Mouse (Mus musculus) ZHBTc4 (cell line): ENCODE measurements around the gene Plk5.
A peak's percentile ranks its signal among the peaks of the same experiment; 100 is the strongest.

Experiments used
- DNase-seq: peaks from one replicate; pipeline ENCODE4 v3.0.0-alpha.2; 2011; ENCODE audit warnings: low read depth, low spot score

Gene Plk5

DNA sequence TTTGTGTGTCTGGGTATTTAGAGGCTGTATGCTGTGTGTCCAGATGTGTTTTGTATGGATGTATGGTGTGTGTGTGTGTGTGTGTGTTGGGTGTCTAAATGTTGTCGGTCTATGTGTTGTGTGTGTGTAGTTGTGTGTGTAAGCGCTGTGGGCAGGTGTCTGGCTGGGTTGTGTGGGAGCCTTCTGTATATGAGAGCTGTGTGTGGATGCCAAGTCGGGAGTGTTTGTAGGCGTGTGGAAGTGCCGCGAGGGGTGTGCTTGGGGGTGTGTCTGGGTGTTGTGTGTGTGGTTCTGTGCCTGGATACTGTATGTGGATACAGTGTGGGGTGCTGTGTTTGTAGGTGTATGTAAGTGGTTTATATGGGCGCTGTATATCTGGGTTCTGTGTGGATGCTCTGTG lies 1.1 kb downstream of the Plk5 start:
- no peak for DNase-seq

DNA sequence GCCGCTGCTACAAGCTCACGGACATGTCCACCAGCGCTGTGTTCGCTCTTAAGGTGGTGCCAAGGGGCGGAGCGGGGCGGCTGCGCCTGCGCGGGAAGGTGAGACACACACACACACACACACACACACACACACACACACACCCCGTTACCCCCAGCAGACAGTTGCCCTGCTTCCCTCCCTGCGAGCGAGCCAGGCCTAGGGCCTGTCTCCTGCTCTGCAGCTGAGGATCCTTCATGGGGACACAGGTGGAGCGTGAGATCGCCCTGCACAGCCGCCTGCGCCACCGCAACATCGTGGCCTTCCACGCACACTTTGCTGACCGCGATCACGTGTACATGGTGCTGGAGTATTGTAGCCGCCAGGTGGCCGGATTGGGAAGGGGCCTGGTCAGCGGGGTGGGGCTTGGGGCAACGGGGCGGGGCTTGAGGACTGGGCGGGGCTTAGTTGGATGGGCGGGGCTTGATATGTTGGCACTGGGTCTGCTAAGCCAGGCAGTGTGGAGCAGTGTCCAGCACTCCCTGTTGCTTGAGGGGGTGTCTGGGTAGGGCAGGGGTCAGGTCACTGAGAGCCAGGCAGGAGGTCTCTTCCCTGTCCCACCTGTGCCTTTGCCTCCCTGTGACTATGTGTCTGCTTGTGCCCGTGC lies 1.9 kb downstream of the Plk5 start:
- DNase-seq = peak; percentile 76

DNA sequence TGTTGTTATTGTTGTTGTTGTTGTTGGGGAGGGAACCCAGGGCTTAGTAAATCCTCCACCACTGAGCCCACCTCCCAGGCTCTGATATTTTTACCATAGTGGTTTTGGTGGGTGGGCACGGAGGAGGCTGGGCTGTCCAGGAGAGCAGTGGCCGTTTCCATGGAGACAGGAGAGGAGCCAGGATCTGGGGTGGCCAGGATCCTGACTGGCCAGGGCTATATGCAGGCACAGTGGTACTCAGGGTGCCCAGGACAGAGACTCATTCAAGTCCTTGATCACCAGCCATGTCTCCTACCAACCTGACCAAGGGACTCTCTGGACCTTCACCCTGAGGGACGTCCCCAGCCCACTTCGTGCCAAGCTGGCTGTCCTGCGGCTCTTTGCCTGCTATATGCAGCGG lies 7.5 kb downstream of the Plk5 start:
- DNase-seq = no peak

DNA sequence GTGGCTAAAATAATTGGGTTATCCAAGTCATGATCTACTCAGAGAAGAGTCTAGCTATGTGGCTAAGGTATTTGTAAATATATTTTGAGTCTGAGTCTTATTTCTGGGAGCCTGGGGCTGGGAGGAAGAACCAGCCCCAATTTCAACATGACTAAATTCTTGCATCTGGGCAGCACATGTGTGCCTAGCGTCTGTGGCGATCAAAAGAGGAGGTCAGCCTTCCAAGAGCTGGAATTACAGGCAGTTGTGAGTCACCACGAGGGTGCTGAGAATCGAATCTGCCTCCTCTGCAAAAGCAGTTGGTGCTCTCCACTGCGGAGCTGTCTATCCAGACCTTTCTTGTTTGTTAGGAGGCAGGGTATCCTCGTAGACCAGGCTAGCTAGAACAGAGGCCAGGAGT lies 9.5 kb downstream of the Plk5 start:
- DNase-seq = no peak

DNA sequence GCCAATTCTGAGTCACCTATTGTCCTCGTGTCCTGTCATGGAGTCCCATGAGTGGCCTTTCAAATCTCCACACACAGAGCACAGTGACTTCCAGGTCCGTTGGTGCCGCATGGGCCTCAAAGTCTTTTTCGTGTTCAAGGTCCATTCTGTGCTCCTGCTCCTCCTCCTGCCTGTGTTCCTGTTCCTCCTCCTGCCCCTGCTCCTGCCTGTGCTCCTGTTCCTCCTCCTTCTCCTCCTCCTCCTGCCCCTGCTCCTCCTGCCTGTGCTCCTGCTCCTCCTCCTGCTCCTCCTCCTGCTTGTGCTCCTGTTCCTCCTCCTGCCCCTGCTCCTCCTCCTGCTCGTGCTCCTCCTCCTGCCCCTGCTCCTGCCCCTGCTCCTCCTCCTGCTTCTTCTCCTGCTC lies 11.7 kb downstream of the Plk5 start:
- DNase-seq = no peak

DNA sequence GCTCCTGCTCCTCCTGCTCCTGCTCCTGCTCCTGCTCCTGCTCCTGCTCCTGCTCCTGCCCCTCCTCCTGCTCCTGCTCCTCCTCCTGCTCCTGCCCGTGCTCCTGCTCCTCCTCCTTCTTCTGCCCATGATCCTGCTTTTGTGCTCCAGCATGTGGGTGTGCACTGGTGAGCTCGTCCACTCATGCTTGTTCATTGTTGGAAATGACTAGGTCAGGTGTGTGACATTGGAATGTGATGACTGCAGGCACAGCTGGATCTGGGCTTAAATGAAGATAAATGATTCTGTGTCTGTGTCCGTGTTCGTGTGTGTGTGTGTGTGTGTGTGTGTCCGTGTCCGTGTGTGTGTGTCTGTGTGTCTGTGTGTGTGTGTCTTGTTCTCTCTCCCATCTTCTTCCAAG lies 12.1 kb downstream of the Plk5 start:
- peak; percentile 62 for DNase-seq

DNA sequence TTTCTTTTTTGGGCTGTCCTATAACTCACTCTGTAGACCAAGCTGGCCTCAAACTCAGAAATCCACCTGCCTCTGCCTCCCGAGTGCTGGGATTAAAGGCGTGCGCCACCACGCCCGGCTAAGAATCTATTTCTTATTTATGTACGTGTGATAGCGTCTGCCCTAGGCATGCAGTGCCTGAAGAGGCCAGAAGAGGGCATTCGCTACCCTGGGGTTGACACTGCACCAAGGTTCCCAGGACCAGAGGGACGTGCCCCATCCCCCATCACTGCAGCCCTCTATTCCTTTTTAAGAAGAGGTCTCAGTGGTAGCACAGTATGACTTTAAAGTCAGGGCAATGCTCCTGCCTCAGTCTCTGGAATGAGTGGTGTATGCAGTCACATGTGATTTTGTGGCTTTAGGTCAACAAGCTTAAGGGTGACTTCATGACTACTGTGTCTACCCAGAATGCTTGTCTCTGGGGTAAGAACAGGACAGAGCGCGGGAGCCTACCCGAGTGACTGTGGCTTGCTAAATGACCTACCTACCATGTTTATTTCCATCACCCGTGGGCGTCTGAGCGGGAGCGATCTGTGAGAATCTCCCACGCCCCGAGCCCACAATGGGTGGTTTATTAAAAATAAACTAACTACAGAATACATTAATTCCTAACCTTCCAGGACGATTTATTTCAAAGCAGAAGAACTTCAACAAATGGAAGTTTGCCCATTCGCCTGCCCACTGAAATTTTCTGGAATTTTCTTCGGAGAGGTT lies 13.9 kb downstream of the Plk5 start:
- peak; percentile 68 for DNase-seq

DNA sequence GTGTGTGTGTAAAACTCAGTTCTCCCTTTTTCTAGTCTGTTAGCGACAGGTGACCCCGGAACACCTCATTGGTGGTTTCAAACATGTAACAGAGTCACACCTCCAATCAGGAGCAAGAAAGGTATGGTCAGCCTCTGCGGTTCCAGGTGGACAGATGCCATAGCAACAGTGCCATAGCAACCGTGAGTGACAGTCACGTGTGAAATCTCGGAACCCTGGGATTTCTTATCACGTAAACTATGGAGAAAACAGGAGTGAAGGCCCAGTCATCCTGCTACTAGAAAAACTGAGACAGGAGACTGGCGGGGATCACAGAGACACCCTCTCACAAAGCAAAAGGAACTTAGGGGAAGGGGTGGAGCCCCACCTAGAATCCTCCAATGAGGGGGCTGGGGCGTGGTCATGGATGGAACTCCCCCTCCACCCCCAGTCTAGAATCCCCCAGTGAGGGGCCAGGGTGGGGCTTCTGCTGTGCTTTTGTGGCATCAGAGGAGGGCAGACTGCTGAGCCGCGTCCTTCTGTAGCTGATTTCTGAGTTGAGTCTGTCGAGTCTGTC lies 15.2 kb downstream of the Plk5 start:
- DNase-seq = peak; percentile 73

DNA sequence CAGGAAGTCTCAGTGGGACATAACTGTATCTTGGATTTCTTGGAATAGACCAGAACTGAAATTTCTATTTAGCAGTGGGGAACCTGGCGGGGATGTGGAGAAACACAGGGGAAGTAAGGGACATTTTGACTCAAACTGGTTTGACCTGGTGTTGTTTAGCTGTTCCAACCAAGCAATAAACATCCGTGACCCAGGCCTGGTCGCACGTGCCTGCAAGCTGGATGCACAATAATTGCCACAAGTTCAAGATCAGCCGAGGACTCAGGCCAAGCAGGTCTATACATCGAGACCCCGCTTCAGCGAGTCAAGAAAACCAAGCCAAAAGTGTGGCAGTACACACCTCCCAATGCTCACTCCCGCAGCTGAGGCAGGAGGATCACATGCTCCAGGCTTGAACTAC lies 15.7 kb downstream of the Plk5 start:
- no peak for DNase-seq

DNA sequence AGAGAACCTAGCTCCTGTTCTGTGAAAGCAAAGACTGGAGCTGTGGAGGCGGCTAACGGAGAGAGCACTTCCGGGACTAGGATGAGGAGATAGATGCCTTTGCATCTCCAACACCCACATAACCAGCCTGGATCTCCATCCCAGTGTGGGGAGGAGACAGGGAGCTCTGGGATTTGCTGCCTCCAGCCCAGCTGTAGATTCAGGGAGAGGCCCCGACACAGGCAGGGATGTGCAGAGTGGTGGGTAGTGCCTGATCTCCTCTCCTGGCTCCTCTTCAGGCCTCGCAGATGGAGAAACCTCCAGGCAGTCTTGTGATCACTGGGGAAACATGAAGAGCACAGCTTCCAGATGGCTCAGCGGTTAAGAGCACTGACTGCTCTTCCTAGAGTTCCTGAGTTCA lies 16.4 kb downstream of the Plk5 start:
- no peak for DNase-seq

DNA sequence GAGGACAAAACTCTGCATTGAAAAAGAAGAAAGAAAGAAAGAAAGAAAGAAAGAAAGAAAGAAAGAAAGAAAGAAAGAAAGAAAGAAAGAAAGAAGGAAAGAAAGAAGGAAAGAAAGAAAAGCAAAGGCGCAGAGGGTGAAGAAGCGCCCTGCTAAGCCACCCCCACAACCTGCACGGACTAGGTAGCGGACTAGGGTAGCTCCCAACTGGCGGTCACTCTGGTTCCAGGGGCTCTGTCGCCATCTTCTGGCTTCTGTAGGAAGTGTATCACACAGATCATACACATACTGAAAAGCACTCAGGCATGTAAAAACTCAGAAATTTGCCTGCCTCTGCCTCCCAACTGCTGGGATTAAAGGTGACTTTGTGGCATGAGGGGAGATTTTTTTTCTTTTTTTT lies 17.8 kb downstream of the Plk5 start:
- DNase-seq = peak; percentile 90

DNA sequence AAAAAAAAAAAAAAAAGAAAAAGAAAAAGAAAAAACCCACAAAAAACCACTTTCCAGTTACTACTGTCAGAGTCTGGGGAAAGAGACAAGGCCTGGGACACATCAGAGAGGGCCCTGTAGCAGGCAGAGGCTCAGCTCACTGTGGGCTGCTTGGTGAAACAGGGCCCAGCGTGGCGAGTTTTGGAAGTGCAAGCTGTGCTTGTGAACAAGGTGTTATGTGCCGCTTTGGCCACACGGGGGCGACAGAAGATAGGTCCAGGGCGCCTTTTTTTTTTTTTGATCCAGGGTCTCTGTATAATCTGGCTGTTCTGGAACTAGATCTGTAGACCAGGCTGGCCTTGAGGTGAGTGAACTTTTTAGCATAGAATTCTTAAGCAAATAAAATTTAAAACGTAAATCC lies 19.9 kb downstream of the Plk5 start:
- peak; percentile 95 for DNase-seq

DNA sequence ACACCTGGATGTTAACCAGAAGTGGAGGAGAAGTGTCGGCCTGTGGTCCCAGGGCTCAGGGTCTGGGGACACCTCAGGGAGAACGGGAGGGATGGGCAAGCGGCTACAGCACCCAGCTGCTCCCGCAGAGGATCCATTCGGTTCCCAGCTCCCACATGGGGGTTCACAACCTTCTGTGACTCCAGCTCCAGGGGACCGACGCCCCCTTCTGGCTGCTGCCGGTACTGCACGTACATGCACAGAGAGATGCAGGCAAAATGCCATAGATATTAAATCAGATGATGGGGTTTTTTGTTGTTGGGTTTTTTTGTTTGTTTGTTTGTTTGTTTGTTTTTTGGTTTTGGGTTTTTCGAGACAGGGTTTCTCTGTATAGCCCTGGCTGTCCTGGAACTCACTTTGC lies 21.5 kb downstream of the Plk5 start:
- DNase-seq = peak; percentile 74

DNA sequence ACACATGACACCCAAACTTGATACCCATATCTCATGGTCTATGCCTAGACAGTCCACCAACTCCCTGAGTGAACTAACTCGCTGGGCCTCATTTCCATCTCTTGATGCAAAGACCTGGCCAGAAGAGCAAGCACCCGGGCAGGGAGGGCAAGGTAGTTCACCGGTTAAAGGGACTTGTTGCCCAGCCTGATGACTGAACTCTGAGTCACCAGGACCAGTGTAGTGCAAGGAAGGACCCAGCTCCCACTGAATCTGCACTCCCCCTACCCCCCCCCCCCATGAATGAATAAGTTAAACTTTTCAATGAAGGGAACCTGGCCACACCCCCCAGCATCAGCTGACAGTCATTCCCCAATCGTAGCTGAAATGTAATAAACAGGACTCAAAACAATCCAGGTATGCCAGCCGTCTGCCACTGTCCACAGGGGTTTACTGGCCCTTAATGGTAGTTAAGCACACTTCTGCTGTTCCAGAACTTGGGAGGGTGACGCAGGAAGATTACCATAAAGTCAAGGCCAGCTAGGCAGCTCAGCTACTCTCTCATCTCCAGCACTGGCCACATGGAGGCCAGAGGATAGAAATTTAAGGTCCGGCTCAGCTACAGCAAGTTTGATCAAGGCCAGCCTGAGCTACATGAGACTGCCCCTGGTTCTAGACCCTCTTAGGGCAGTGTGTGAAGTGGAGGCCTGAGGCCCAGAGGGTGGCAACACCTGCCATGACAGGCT lies 26.5 kb downstream of the Plk5 start:
- no peak for DNase-seq

DNA sequence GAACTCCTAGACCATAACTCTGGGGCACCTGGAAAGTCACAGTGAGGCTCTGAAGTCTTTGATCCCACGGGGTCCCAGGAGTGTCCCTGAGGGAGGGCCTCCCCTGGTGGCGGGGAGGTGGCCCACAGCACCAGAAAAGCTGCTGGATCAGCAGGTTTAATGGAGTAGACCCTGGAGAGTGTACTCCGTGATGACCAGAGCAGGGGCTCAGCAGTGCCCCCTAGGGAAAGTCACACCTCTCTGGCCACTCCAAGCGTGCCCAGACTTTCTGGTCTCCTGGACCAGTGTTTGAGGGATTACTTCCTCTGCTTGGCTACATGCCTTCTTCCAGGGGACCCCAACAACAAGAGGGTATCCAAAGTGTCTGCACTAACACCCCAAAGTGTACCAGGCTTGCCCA lies 27.2 kb downstream of the Plk5 start:
- DNase-seq = no peak

DNA sequence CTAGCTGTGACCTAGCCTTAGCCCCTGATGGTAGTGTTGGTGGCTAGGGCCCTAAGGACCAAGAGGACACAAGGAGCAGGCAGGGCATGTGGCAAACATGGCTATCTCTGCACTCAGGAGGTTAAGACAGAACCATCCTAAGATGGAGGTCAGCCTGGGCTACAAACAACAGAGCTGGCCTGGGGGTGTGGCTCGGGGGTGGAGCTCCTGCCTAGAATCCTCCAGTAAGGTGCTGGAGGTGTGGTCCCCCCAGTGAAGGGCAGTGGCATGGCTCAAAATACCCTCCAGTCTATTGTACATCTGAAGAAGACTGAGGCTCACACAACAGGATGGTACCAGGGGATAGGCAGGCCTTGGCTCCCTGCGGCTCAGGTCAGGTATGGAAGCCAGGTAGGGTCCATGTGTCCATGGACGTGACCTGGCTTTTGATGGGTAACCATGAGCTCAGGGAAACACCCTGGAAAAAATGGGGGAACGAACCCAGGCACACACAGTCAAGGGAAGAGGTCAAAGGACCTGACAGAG lies 27.9 kb downstream of the Plk5 start:
- DNase-seq = no peak

DNA sequence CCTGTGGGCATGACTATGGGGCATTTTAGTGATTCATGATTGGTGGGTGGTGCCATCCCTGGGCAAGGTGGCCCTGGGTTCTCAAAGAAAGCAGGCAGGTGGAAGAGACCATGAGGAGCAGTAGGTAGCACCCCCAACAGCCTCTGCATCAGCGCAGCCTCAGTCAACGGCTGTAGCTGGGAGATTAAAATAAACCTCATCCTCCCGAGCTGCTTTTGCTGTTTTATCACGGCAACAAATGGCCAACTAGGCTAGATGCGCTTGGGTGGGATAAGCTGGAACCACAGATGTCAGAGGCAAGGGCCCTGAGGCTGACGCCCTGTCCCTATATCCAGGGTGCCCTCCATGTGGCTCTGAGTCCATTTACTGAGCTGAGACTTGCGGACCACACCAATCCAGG lies 28.4 kb downstream of the Plk5 start:
- DNase-seq = no peak

DNA sequence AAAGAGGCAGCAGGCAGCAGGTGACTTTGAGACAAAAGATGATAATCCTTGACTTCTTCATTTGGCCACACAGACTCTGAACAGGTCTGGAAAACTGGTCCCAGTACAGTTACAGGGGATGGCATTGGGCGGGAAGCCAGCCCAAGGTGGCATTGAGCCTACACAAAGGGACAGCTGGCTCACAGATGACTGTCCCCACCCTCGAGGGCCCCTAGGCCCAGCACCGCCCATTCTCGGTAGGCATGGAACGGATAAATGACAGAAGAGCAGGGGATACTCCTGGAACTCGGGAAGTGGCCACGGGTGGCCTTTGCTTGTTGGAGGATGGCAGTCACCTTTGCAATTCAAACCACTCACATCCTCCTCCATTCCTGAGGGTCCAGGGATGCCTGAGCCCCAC lies 29.1 kb downstream of the Plk5 start:
- no peak for DNase-seq

DNA sequence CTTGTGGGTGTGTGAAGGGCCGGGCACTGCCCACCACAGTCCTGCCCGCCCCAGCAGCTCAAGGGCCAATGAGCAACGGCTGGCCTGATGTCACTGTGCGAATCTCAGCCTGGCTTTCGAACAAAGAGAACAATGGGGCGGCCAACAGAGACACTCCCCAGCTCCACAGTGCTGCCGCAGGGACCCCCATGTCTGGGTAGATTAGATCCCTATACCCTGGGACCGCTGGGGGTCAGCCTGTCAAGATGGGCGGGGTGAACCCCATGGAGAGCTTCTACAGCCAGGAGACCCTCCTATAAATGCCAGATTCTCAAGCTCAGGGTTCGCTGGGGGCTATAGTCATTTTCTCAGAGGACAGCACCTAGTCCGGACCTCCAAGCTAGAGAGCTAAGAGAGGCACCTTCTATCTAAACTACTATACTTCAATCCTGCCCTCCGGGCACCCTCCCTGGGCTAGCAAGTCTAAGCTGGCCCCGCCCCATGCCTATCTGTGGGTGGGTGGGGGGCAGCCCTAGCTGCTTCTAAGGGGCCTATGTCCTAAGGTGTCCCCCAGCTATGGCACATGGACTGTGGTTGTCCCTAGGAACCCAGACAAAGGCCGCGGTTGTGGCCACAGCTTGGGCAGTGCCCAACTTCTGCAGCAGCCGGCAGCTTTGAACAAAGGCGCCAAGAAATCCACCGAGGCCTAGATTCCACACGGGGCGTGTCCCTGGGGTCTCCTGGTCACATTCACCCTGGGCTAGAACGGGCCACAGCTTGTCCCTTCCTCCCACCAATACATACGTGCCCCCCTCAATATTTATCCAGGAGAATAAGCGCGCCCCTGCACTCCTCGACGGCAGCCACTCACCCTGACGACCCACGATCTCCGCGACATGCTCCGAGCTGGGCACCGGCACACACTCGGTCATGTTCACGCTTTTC lies 29.8 kb downstream of the Plk5 start:
- DNase-seq = no peak

DNA sequence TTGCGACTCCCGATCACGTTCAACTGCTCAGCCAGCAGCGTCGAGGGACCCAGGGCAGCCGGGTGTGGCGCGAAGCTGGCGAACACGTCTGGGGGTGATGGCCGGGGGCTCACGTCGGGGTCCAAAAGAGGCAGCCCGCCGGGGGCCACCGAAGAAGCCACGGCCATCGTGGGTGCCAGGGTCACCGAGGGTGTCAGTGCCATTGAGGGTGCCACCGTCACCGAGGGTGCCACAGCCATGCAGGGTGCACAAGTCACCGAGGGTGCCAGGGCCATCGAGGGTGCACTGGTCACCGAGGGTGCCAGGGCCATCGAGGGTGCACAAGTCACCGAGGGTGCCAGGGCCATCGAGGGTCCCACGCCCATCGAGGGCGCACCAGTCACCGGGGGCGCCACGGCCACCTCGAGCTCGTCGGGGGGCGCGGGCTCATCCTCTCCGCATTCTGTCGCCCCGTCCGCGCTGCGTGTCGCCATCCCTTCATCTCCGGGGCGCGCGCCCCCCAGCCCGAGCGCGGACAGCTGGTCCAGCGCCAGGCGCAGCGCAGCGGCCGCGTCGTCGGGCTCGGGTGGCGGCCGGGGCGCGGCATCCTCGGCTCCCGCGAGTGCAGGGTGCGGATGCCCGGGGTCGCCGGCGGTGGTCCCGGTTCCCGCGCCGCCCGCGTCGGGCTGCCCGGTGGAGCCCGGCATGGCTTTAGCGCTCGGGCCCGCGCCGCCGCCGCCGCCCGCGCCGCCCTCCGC lies 30.6 kb downstream of the Plk5 start:
- no peak for DNase-seq

DNA sequence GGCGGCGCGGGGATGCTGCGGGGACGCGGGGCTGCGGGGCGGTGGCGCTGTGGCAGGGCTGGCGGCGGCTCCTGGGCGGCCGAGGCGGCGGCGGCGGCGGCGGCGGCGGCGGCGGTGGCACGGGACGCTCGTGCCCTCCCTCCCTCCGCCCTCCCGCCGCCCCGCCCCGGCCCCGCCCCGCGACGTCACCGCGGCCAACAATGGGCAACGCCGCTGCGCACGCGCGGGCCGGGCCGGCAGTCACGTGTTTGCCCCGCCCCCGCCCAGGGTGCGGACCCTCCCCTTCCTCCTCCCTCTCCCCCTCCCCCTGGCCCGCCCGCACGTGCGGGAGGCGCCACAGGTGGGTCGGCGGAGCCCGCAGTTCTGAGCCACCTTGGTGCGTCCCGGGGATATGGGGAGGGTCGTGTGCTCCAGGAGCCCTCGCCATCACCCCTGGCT lies 31.3 kb downstream of the Plk5 start, which contains the start of gene Mex3d:
TSS of gene Mex3d (minus strand) at position 138 of the 438 bp plus-strand sequence.
- peak; percentile 90 for DNase-seq
